Mouse (Mus musculus) T-cell, adult 2 months (primary cell): ENCODE measurements around the gene Dhx8.

ENCODE experiments used
- DNase-seq: peaks from one replicate; pipeline ENCODE4 v3.0.0; 2022; ENCODE audit warnings: low spot score

Dhx8 gene

GRCm38 (mm10) chr11:101732518-101733440 is at the start of gene Dhx8:
Gene Dhx8, plus strand, starts transcription at chr11:101732919.
- peak; percentile 96 for DNase-seq

DNA sequence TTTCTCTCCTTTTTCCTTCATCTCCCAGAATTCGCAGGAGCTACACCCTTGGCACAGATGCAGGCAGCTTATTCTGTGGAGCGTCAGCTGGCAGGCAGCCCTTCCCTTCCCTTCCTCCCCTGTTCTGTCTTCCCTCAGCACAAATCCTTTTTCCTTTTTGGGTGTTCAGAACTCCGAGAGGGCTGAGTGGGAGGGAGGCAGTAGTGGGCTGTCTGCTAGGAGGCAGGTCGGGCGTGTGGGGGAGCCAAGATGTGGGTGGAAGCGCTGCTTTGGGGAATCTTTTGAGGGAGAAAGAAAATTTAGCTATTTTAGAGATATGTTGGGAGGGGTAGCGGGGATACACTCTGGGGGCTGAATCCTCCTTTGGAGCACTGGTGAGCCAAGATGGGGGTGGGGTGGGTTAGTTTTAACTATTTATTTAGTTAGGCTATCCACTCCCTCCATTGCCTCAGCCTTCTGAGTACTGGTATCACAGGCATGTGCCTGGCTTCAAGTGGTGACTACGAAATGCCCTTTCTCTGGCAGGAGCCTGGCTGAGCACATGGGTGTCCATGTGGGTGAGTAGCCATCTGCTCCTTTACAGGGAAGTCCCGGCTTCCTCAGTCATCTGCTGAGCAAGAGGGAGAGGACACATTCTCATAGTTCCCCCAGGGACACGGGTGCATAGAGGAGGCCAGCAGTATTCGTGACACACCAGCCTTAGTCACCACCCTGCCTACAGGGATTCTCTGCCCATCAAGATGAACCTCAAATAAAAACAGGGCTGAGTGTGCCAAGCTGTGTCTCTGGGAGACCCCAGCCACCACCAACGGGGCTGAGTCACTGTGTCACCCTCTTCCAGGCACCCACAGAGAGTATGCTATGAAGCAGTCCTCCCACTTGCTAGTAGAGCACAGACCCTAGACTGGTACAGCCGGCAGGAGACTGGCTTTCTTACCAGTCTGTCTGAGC is 45.1 kb upstream of the Dhx8 start:
- no peak for DNase-seq

DNA sequence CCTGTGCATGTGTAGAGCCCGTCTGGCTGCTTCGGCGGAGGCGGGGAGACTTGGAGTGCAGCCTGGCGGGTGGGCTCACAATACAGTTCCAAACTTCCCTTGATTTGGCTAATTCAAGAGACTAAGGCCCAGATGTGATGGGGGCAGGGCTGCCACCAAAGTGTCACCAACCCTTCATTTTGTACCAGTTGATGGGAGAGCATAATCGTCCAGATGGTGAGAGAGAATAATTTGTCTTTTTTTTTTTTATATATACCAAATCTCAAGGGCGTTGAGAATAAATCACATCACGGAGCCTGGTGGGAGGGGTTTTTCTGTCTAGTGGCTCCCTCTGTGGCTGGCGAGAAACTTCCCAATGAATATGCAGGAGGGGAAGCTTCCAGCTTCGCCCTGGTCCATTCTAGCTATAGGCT is 43.0 kb upstream of the Dhx8 start:
- no peak for DNase-seq

DNA sequence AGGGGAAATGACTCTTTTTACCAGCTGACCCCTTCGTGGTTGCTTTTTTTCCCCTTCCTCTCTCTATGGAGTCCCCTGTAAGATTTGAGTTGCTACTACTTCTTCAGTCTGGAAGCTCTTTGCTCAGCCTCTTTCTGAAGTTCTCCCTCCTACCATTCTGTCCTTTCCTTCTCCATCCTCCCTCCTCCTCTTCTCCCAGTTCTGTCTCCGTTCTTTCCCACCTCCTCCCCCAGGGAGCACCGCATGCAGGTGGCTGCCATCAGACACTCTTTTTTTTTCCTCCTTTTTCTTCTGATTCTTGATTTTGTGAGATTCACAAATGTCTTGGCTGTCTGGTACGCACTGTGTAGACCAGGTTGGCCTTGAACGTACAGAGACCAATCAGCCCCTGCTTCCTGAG is 42.4 kb upstream of the Dhx8 start:
- DNase-seq, result no peak

- DNase-seq, result no peak
Measured at GRCm38 (mm10) chr11:101695906-101696661, 36.6 kb upstream of the Dhx8 start.

- peak; percentile 8 for DNase-seq
Measured at GRCm38 (mm10) chr11:101697156-101697861, 35.4 kb upstream of the Dhx8 start.

GRCm38 (mm10) chr11:101698114-101698513 is 34.6 kb upstream of the Dhx8 start:
- no peak for DNase-seq

DNA sequence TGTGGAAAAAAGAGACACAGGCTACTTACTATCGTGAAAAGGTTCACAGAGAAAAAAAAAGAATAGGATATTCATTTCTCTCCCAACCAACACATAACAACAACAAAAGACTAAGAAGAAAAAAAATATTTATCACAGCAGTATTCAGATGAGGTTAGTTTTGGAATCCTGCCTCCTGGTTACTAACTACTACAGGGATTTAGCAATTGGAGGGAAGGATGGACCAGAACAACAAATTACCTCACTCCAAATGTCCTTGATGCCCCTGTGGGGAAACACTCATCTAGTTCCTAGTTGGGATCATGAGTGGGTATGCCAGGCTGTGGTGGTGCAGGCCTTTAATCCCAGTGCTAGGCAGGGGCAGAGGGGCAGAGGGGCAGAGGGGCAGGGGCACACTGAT is 33.2 kb upstream of the Dhx8 start:
- DNase-seq, result no peak

- no peak for DNase-seq
Measured at GRCm38 (mm10) chr11:101699991-101700390, 32.7 kb upstream of the Dhx8 start.

- DNase-seq, result no peak
Measured at GRCm38 (mm10) chr11:101700446-101700845, 32.3 kb upstream of the Dhx8 start.

DNA sequence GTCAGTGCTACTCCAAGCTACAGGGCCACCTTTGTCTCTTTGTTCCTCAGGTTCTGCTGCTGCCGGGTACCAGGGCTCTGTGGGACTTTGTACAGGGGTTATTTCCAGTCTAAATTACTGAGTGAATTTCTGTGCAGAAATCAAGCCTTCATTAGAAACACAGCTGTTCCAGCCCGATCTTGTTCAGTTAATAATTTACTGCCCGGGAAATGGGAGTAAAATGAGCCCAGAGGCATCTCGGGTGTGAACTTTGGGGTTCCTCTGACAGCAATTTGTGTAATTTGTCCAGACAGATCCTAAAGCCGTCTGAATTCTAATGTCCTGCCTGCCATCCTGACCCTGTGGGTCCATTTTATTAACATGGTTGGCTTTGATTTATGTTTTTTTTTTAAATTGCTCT is 28.6 kb upstream of the Dhx8 start:
- DNase-seq, result no peak

DNA sequence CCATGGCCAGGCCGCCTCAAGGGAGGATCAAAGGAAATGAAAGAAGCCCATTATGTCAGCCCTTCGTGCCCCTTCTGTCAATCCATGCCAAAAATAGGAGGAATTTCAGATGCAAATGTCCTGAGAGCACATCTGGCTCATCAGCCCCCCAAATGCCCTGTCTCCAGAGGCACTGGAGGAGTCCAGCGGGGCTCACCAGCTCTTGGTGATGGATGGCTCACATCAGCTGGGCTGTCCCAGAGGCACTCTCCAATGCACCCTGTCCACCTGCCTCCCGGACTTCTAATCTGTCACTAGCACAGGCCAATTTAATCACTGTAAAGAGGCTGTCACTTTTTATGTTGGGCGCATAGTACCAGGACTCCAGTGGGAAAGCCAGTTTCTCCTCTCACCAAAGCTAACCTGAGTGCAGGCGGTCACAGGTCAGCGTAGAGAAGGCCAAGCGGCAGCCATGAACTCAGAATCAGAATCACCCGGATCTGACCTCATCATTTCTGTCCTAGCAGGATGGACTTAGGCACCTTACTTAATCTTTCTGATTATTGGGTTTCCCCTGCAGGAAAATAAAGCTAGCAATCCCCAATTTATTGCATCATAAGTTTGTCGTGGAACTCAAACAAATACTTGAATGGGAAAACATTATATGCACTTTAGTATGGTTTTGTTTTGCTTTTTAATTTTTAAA is 25.8 kb upstream of the Dhx8 start:
- no peak for DNase-seq

DNA sequence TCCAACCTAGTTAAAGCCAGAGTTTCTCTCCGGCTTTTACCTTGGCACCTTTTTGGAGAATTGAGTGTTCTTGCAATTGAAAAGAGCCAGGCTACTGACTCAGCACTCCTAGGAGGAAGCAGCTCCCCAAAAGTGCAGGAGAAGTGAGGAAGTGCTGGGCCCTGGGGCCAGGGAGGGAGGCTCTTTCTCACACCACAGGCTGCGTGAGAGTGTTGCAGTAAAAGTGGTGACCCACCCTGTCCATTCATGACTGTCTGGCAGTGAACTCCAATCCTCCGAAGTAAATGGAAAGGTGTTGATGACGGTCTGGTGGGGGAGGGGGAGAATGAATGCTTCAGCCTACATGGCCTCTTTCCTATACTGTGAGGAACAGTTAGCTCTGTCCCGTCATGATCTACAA is 24.2 kb upstream of the Dhx8 start:
- DNase-seq, result no peak

DNA sequence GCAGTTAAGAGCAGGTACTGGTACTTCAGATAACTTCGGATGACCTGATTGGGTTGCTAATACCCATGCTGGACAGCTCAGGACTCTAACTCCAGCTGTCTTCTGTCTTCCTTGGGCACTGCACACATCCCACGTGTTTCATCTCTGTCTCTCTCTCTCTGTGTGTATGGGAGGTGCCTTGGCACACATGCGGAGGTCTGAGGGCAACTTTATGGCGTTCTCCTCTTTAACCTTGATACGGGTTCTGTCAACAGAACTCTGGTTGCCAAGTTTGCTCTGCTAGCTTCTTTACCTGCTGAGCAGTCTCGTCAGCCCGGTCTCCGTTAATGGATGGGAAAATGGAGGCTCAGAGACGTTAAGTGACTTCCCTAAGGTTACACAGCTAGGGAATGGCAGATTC is 19.9 kb upstream of the Dhx8 start:
- no peak for DNase-seq

- DNase-seq, result no peak
Measured at GRCm38 (mm10) chr11:101714012-101714411, 18.7 kb upstream of the Dhx8 start.

DNA sequence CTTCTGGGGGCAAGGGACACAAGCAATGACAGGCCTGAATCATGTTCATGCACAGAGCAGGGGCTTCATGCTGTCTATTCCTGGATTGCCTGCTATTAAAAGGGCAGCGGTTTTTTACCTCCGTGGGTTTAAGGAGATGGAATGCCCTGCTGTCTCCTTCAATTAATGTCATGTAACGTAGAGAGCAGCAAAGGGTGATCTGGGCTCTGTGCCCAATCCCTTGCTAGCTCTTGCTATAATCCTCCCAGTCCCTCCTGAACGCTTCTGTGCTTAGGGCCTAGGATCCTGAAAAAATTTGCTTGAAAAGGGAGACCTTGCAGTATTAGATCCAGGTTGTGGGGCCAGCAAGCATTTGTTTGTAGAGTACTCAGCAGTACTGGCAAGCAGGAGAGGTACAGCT is 14.4 kb upstream of the Dhx8 start:
- DNase-seq, result no peak

- no peak for DNase-seq
Measured at GRCm38 (mm10) chr11:101719986-101720520, 12.7 kb upstream of the Dhx8 start.

DNA sequence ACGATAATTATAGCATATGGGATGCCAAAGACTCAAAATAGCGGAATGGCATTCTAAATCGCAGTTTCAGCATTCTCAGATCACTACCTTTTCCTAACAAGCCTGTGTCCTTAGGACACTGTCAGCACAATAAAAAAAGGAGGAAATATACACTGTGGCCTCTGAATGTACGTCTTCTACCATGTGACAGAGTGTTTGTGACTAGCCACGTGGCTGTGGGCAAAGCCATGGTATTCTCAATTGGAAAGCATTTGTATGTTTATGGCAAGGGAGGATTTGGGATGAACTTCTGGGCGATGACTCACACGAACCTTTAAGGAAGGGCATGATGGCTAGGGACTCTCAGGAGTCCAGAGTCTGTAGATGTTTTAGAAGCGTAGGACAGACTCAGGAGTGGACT is 7.7 kb upstream of the Dhx8 start:
- DNase-seq, result no peak

DNA sequence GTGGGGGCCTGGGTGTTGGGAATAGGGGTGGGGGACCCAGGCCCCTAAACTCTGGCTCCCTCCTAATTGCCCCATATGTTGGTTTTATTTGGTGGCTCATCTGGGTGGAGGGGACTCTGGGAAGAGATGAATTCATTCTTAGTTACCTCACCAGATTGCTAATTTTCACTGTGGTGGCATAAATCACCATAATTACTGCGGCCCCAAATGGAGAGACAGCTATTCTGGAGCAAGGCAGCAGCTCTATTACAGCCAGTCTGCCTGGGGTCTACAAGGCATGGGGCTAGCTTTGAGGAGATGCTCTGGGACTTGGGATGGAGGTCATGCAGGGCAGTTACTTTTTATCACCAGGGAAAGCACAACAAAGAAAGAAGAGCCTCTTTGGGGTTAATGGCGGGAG is 6.0 kb upstream of the Dhx8 start:
- no peak for DNase-seq

- no peak for DNase-seq
Measured at GRCm38 (mm10) chr11:101729308-101729707, 3.4 kb upstream of the Dhx8 start.

DNA sequence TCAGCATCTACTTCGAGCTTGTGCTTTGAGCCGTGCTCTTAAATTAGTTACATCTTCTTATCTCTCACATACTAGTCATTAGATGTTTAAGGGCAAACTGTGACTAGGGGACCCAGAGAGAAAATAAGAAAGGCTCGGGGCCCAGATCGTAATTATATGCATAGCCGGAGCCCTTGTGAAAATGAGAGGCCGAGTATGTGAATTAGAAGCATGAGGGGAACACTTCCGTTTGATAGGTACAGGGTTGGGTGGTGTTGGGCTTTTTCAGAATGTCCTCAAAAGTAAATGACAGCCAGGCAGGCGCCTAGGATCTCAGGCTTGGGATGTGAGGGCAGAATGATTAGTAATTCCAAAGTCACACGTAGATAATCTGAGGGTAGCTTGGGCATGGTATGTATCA is 877 bp downstream of the Dhx8 start:
- DNase-seq, result no peak
